Mouse (Mus musculus) liver, embryonic 15.5 days (tissue): Measurements from ENCODE around the gene Itga2. TPM values are rescaled to one million over a fixed set of nuclear protein-coding genes. Genes with fewer than 3 reads are reported as not detected.

Experiments
- ATAC-seq: fragments of 200-750 bp; cut with Nextera tagmentation; 2 replicates; pipeline ENCODE4 v1.8.0; 2017; ENCODE audit warnings: moderate number of reproducible peaks, mild to moderate bottlenecking, moderate library complexity; ENCODE audit not compliant: insufficient read depth
- H3K27ac ChIP-seq: fragments of 300-500 bp; sonication (generic); replicated peaks from 2 replicates; pipeline ENCODE4 v1.5.1; 2015; ENCODE audit warnings: mild to moderate bottlenecking, inconsistent platforms
- H3K27me3 ChIP-seq: fragments of 300-500 bp; sonication (generic); 2 replicates; pipeline ENCODE4 v1.6.1; 2015; ENCODE audit warnings: mild to moderate bottlenecking, inconsistent platforms
- H3K36me3 ChIP-seq: fragments of 300-500 bp; sonication (generic); replicated peaks from 2 replicates; pipeline ENCODE4 v1.6.1; 2015; ENCODE audit warnings: moderate library complexity, mild to moderate bottlenecking, inconsistent platforms
- H3K4me1 ChIP-seq: fragments of 300-500 bp; sonication (generic); replicated peaks from 2 replicates; pipeline ENCODE4 v1.6.1; 2015; ENCODE audit warnings: inconsistent platforms
- H3K4me2 ChIP-seq: fragments of 300-500 bp; sonication (generic); 2 replicates; pipeline ENCODE4 v1.6.1; 2015; ENCODE audit warnings: moderate library complexity, mild to moderate bottlenecking, inconsistent platforms
- H3K4me3 ChIP-seq: fragments of 300-500 bp; sonication (generic); replicated peaks from 2 replicates; pipeline ENCODE4 v1.5.1; 2015; ENCODE audit warnings: mild to moderate bottlenecking, inconsistent platforms
- H3K9ac ChIP-seq: fragments of 300-500 bp; sonication (generic); 2 replicates; pipeline ENCODE4 v1.6.1; 2015; ENCODE audit warnings: moderate library complexity, mild to moderate bottlenecking, inconsistent platforms
- H3K9me3 ChIP-seq: fragments of 300-500 bp; sonication (generic); replicated peaks from 2 replicates; pipeline ENCODE4 v1.6.1; 2016; ENCODE audit warnings: inconsistent platforms
- WGBS: fragments of 180-500 bp; shearing (Covaris S2); methylation state at CpG from one replicate; pipeline ENCODE4 v1.1.7; 2015; ENCODE audit warnings: mixed read lengths; ENCODE audit not compliant: insufficient replicate concordance; 5-methylcytosine and 5-hydroxymethylcytosine counted together
- polyA plus RNA-seq: library from polyadenylated mRNA; unstranded; fragments of >200 nt; fragmentation: Nextera tagmentation; extraction: Ambion mirVana; gene quantifications from 2 replicates; pipeline ENCODE4 v1.2.1, GENCODE M21; 2015

The Itga2 gene
- polyA plus RNA-seq, 1 experiment from 2014 or later = 0.54 TPM

DNA sequence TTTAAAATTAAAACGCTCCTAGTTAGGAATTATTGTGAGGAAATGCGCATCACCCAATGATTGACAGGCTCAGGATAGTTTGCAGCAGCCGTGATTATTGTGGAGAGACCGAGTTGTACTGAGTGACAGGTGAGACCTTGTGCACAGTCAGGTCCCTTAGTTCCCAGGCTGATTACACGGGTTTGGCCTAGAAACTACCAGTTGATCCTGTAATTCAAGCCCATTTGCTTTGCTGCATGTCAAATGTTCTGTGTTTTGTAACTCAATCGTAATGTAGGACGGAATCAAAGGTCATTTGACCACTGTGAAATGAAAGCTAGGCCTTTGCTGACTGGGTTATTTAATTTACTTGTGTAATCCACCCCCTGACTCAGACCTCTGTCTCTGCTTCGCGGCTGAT is 113.4 kb downstream of the Itga2 start:
- peaks cover 22% of the 10 kb centered on the region for H3K4me1 ChIP-seq
- H3K27ac ChIP-seq = peak overlapping the region; percentile 81
- WGBS = 25% methylated on average over 9 of the region's 9 CpGs
- H3K4me2 ChIP-seq = peak overlapping the region; percentile 96
- H3K9ac ChIP-seq = peak overlapping the region; percentile 68
- H3K4me3 ChIP-seq = peak overlapping the region; percentile 77
- peak; percentile 72 for ATAC-seq
- no peaks in the 10 kb centered on the region for H3K27me3 ChIP-seq
- no peaks in the 10 kb centered on the region for H3K9me3 ChIP-seq
- peaks cover 7% of the 10 kb centered on the region; the same call in 1 of the 2 replicates for H3K36me3 ChIP-seq

DNA sequence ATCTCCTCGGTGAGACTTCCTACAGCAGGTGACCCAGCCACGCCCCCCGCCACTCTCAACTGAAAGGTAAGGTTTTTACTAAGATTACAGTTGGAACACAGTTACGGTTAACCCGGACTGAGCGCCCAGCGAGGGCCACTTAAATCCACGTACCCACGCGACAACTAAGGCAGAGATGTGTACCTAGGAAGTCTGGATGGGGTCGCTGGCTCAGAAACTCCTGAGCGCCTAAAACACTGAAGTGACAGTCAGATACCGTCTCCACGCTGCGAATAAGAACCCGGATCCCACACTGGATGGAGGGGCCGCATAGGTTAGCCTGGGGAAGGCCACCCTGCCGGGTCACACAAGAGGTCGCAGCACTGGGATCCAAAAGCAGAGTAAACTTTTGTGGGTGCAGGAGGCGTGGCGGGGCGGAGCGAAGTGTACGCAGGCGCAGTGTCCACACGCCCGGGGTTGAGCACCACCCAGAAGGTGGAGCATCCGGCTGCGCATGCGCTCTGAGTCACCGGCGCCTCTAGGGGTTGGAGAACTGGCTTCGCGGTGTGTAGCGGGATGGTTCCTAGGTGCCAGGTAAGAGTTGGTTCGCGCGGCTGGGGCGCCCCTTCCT is 114.0 kb downstream of the Itga2 start, which contains the start of gene Mocs2:
TSS of gene Mocs2 (plus strand) at position 486 of the 610 bp plus-strand sequence.
- Histone ChIP-seq H3K9ac (peak within 1 kb of the TSS; percentile 68), H3K4me2 (peak within 1 kb of the TSS; percentile 96), H3K36me3 (peaks cover under 1% of the 10 kb centered on the region; the same call in 1 of the 2 replicates), H3K27me3 (no peaks in the 10 kb centered on the region), H3K4me1 (peaks cover 22% of the 10 kb centered on the region), H3K4me3 (peak within 1 kb of the TSS; percentile 77), H3K9me3 (no peaks in the 10 kb centered on the region), H3K27ac (peak within 1 kb of the TSS; percentile 81)
- peak; percentile 99 for ATAC-seq
- under 1% methylated on average over 39 of the region's 39 CpGs for WGBS

DNA sequence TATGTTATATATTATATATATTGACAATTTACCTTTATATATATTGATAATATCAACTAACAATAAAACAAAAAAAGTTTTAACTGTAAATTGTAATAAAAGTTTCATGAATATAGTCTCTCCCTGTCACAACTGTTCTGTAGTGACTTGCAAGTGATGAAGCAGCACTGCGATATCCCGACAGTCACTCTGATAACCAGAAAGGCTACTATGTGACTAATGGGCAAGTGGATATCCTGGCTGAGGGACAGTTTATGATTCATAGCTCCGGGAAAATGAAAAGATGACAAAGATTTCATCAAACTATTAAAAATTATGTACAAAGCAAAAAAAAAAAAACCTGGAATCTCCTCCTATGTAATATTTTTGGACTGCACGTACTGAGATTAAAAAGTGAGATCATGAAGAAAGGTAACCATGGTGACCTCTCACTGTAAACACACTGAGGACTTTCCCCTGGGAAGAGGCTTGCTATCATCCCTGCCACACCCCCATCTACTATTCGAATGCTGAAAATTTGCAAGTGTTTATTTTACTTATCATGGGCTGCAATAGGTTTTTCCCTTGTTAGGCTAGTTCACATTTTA is 122.2 kb downstream of the Itga2 start:
- Histone ChIP-seq H3K9me3 (no peaks in the 10 kb centered on the region), H3K9ac (no peak overlapping the region), H3K4me3 (no peak overlapping the region), H3K4me1 (no peaks in the 10 kb centered on the region), H3K27me3 (no peaks in the 10 kb centered on the region), H3K36me3 (no peaks in the 10 kb centered on the region), H3K4me2 (no peak overlapping the region), H3K27ac (no peak overlapping the region)
- ATAC-seq = no peak
- 63% methylated on average over 5 of the region's 5 CpGs for WGBS

DNA sequence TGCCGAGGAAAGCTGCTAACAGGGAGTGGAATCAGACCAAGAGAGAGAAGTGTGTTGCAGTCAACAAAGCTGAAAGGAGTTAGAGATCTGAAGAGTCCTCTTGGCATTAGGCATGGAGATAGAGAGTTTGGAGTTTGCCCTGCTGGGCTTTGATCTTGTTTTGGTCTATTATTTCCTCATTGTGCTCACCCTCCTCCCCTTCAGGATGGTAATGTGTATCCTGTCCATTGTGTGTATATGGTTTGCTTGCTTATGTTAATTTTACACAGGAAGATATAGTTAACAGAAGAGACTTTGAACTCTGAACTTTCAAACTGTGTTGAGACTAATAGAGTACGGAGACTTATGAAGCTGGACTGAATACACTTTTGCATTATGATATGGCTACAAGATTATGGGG is 128.9 kb downstream of the Itga2 start:
- Histone ChIP-seq H3K9me3 (no peaks in the 10 kb centered on the region), H3K9ac (no peak overlapping the region), H3K27ac (no peak overlapping the region), H3K4me3 (no peak overlapping the region), H3K4me2 (no peak overlapping the region), H3K4me1 (no peaks in the 10 kb centered on the region), H3K27me3 (no peaks in the 10 kb centered on the region), H3K36me3 (no peaks in the 10 kb centered on the region)
- no peak for ATAC-seq
- WGBS = 61% methylated on average over 2 of the region's 2 CpGs

DNA sequence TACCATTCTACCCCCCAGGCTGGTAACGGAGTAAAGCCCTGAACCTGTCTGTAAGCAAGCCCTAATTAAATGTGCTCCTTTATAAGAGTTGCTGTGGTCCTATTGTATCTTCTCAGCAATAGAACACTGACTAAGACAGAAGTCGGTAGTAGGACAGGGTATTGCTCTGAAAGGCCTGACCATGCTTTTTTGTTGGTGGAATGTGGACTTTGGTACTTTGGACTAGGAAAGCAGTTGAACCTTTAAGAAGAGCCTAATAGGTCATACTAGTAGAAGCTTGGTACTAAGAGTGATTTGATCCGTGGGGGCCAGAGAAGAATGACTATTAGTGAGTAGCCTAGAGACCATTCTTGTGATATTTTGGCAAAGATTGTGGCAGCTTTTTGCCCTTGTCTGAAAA is 130.0 kb downstream of the Itga2 start:
- no peaks in the 10 kb centered on the region for H3K27me3 ChIP-seq
- 56% methylated on average over 3 of the region's 3 CpGs for WGBS

DNA sequence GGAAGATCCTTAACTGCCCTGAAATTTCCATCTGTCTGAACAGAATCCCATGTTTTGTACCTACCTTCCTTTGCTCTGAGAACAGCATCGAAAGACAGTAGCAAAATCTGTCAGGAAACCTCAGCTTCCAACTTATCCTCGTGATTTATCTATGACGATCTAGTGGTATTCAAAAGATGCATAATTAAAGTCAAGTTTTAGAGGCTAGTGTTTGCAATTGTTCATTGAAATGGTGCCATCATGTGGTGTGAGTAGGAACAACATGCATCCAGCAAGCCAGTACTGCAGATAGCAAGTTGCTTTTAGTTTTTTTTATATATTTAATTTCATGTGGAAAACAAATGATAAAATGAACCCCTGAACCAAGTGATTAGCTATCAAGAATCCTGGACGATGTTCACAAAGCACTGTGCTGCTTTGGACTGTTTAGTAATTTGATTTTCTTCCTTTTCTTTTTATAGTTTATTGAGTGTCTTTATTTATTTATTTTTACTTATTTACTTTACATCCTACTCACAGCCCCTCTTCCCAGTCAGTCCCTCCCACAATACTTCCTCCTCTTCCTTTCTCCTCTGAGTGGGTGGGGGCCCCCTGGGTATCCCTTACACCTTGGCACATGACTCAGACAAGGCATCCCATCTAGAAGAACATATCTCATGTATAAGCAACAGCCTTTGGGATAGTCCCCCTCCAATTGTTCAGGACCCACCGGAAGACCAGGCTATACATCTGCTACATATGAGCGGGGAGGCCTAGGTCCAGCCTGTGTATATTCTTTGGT is 138.5 kb downstream of the Itga2 start:
- H3K4me3 ChIP-seq = no peak overlapping the region
- no peak for ATAC-seq
- H3K4me1 ChIP-seq = no peaks in the 10 kb centered on the region
- 30% methylated on average over 6 of the region's 6 CpGs for WGBS
- H3K27ac ChIP-seq = no peak overlapping the region
- H3K9ac ChIP-seq = no peak overlapping the region
- no peaks in the 10 kb centered on the region for H3K36me3 ChIP-seq
- no peaks in the 10 kb centered on the region for H3K9me3 ChIP-seq
- no peaks in the 10 kb centered on the region for H3K27me3 ChIP-seq
- no peak overlapping the region for H3K4me2 ChIP-seq

More for the DNA sequence above, 130.0 kb downstream of the Itga2 start:
- Histone ChIP-seq H3K36me3 (no peaks in the 10 kb centered on the region), H3K4me2 (no peak overlapping the region), H3K9ac (no peak overlapping the region), H3K4me1 (no peaks in the 10 kb centered on the region), H3K27ac (no peak overlapping the region), H3K4me3 (no peak overlapping the region), H3K9me3 (no peaks in the 10 kb centered on the region)
- no peak for ATAC-seq

DNA sequence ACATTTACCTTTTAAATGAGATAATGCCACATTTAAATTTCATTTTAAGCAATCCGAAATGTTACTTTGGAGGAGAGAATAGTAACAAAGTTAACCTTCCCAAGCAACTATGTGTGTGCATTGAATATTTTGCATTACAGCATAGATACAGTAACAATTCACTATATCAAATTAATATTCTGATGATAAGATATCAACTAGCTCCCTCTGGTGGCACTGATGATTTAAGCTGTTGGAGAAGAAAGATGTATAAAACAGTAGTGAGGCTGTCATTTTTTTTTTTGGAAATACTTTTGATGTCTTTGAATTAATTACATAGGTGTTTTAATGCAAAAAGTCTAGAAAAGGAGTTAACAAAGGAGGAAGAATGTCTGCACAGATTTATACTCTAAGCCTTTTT is 140.4 kb downstream of the Itga2 start:
- Histone ChIP-seq H3K9ac (no peak overlapping the region), H3K4me1 (no peaks in the 10 kb centered on the region), H3K27ac (no peak overlapping the region), H3K36me3 (no peaks in the 10 kb centered on the region), H3K4me2 (no peak overlapping the region), H3K4me3 (no peak overlapping the region), H3K9me3 (no peaks in the 10 kb centered on the region), H3K27me3 (no peaks in the 10 kb centered on the region)
- no peak for ATAC-seq
- 55% methylated on average over 1 of the region's 1 CpGs for WGBS

Other genes with a start within 250 kb of the Itga2 start
- gene Mocs2, start 113.9 kb downstream of the Itga2 start, polyA plus RNA-seq = 64.0 and 70.7 TPM in 2 replicates
- gene Pelo, start 158.1 kb upstream of the Itga2 start, polyA plus RNA-seq = 3.2 and 4.0 TPM in 2 replicates
- gene Gm49395, start 169.8 kb upstream of the Itga2 start, polyA plus RNA-seq = 2.3 and 2.5 TPM in 2 replicates
- gene Itga1, start 169.9 kb upstream of the Itga2 start, polyA plus RNA-seq = 4.6 and 5.8 TPM in 2 replicates